Mouse (Mus musculus) small intestine, adult 2 months (tissue): ENCODE measurements around the gene Tubg1.

Experiments used
- CTCF ChIP-seq: fragments of 200-500 bp; IDR thresholded peaks from 2 replicates; pipeline ENCODE4 v1.5.1; 2012; ENCODE audit warnings: low read depth, mild to moderate bottlenecking, control low read depth, inconsistent platforms, low read length, moderate library complexity, mixed read lengths; ENCODE audit not compliant: insufficient replicate concordance, insufficient read length; ENCODE audit errors: extremely low read depth
- POLR2A ChIP-seq: fragments of 200-500 bp; IDR thresholded peaks from 2 replicates; pipeline ENCODE4 v1.6.1; 2012; ENCODE audit warnings: low read depth, mild to moderate bottlenecking, control low read depth, inconsistent platforms, low read length, moderate library complexity

DNA sequence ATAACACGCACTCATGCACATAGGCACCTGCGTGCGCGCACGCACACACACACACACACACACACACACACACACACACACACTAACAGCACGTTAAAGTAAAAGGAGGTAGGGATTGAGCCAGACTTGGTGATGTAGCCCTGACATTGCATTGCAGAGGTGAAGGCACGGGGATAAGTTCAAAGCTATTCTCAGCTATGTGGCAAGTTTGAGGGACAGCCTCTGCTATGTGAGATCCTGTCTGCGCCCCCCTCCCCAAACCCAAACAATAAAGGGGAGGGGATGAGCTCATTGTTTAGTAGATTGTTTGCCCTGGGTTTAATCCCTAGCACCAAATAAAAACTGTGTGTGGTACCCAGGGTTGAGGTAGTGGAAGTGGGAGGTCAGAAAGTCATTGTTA, 21.4 kb downstream of the Tubg1 start:
- TF ChIP-seq CTCF = no peak
- no peak for TF ChIP-seq POLR2A
